Mouse (Mus musculus) urinary bladder, postnatal 36 days (tissue): ENCODE measurements around the gene Gm5861.
"Not testable (repeated sequence)": the region's sequence is repeated elsewhere in the genome, so short reads cannot be mapped to it uniquely, and the experiment has no call there.

Source experiments
- DNase-seq, 2 experiments: peaks; one replicate each; pipeline ENCODE4 v3.0.0; 2022; ENCODE audit warnings: low spot score in 2 of 2, mixed read lengths in 1 of 2

The Gm5861 gene

DNA sequence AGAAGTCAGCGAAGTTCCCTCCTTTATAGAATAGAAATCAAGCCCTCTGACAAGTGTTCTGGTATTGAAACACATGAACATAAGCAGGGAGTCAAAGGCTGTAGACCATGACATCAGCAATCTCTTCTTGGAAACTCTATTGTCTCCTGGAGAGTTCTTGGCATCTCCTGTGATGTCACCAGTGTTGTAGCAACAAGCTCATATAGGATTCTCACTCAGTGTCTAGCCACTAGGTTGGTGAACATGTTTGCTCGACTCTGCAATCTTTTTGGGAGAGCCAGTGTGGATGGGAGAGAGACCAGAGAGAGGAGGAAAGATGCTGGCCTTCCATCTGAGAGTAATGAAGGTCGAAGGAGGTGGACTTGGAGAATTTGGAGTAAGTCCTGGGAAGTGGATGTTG, at the start of gene Gm5861:
Gene Gm5861, plus strand, starts transcription at position 301 of the 400 bp plus-strand sequence.
- DNase-seq = not testable (repeated sequence)

DNA sequence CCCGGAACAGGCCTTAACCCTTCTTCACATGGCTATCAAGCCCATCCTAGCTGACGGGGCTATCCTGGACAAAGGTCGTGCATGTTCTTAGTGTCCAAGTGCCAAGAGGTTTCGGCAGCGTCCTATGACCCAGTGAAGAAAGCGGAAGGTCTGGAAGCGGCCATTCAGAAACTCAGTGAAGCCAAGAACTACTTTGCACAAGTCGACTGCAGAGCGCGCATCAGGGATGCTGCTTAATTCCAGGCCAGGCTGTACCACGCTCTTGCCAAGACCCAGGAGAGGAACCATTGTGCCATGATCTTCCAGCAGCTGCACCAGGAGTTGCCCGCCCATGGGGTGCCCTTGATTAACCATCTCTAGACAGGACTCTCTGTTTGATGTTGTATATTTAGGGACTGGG, 44.8 kb upstream of the Gm5861 start:
- DNase-seq = not testable (repeated sequence)
